Mouse (Mus musculus): ENCODE measurements around the gene Hecw2. TPM values are rescaled to one million over a fixed set of nuclear protein-coding genes. Genes with fewer than 3 reads are reported as not detected.

Hecw2 gene
- polyA plus RNA-seq, 1 experiment from 2014 or later, result 2.2 TPM

- TF ChIP-seq CTCF (IDR thresholded peaks at IDR 0.05), result no peak
- DNase-seq (ENCODE audit: low read depth, low spot score), result no peak
- H3K27me3 ChIP-seq, result peaks cover 43% of the 10 kb centered on the region
- ChIA-PET CTCF (no interaction called here), POLR2A (no interaction called here)
- in situ Hi-C loops (cut with MboI; ENCODE audit: low pct_unique_long_range_greater_than_20kb), result no loop called here
- ATAC-seq, result no peak
These were observed 294.6 kb downstream of the Hecw2 start for GRCm38 (mm10) chr1:53900416-53900815.

- in situ Hi-C loops (cut with MboI; ENCODE audit: low pct_unique_long_range_greater_than_20kb), result no loop called here
These were observed 300.7 kb downstream of the Hecw2 start for GRCm38 (mm10) chr1:53894299-53894698.

GRCm38 (mm10) chr1:53890380-53890779, 304.6 kb downstream of the Hecw2 start:
- DNase-seq (ENCODE audit: low read depth, low spot score) (no peak), ATAC-seq (peak; percentile 71)
- POLR2A ChIA-PET, result no interaction called here
- CTCF ChIA-PET, result no interaction called here
- in situ Hi-C loops (cut with MboI; ENCODE audit: low pct_unique_long_range_greater_than_20kb), result no loop called here
- H3K27me3 ChIP-seq, result no peaks in the 10 kb centered on the region
- TF ChIP-seq CTCF (IDR thresholded peaks at IDR 0.05), result peak; percentile 89

More at GRCm38 (mm10) chr1:53894299-53894698, 300.7 kb downstream of the Hecw2 start:
- ATAC-seq, result no peak
- POLR2A ChIA-PET, result no interaction called here
- CTCF ChIA-PET, result no interaction called here
- peaks cover 17% of the 10 kb centered on the region for H3K27me3 ChIP-seq
- no peak for TF ChIP-seq CTCF (IDR thresholded peaks at IDR 0.05)
- no peak for DNase-seq (ENCODE audit: low read depth, low spot score)

- ChIA-PET CTCF (interaction anchor here (1.1 kb wide), 2 partner anchors 72 to 217 kb away, joined by 3 read pairs; no protein-coding TSS in a partner anchor), POLR2A (no interaction called here)
- no peaks in the 10 kb centered on the region for H3K27me3 ChIP-seq
- TF ChIP-seq CTCF (IDR thresholded peaks at IDR 0.05), result no peak
- ATAC-seq, result no peak
- DNase-seq (ENCODE audit: low read depth, low spot score), result no peak
- in situ Hi-C loops (cut with MboI; ENCODE audit: low pct_unique_long_range_greater_than_20kb), result loop anchor here (5.0 kb wide), 1 partner anchor 168 kb away; no protein-coding TSS in a partner anchor
These were observed 305.2 kb downstream of the Hecw2 start for GRCm38 (mm10) chr1:53889806-53890205.

- TF ChIP-seq CTCF (IDR thresholded peaks at IDR 0.05), result no peak
- ChIA-PET CTCF (interaction anchor here (1.2 to 1.9 kb wide), 2 partner anchors 10 to 12 kb away, joined by 3 to 4 read pairs; no protein-coding TSS in a partner anchor), POLR2A (no interaction called here)
- ATAC-seq (no peak), DNase-seq (ENCODE audit: low read depth, low spot score) (no peak)
- in situ Hi-C loops (cut with MboI; ENCODE audit: low pct_unique_long_range_greater_than_20kb), result no loop called here
- no peaks in the 10 kb centered on the region for H3K27me3 ChIP-seq
These were observed 312.5 kb downstream of the Hecw2 start for GRCm38 (mm10) chr1:53882480-53882879.

GRCm38 (mm10) chr1:53875919-53876318, 319.0 kb downstream of the Hecw2 start:
- DNase-seq (ENCODE audit: low read depth, low spot score), result no peak
- CTCF ChIA-PET, result interaction anchor here (1.4 kb wide), 1 partner anchor 12 kb away, joined by 5 read pairs; no protein-coding TSS in a partner anchor

GRCm38 (mm10) chr1:53867316-53867715, 327.7 kb downstream of the Hecw2 start:
- H3K27me3 ChIP-seq, result no peaks in the 10 kb centered on the region
- CTCF ChIA-PET, result no interaction called here
- POLR2A ChIA-PET, result no interaction called here
- no peak for DNase-seq (ENCODE audit: low read depth, low spot score)
- in situ Hi-C loops (cut with MboI; ENCODE audit: low pct_unique_long_range_greater_than_20kb), result no loop called here
- TF ChIP-seq CTCF (IDR thresholded peaks at IDR 0.05), result no peak
- ATAC-seq, result no peak

More at GRCm38 (mm10) chr1:53875919-53876318, 319.0 kb downstream of the Hecw2 start:
- in situ Hi-C loops (cut with MboI; ENCODE audit: low pct_unique_long_range_greater_than_20kb), result no loop called here
- ATAC-seq, result no peak
- TF ChIP-seq CTCF (IDR thresholded peaks at IDR 0.05), result no peak
- H3K27me3 ChIP-seq, result no peaks in the 10 kb centered on the region
- POLR2A ChIA-PET, result no interaction called here

- no peak for TF ChIP-seq CTCF (IDR thresholded peaks at IDR 0.05)
- CTCF ChIA-PET, result no interaction called here
These were observed 328.5 kb downstream of the Hecw2 start for GRCm38 (mm10) chr1:53866374-53866902.

GRCm38 (mm10) chr1:53864046-53864445, 330.9 kb downstream of the Hecw2 start:
- CTCF ChIA-PET, result interaction anchor here (0.7 to 1.2 kb wide), 2 partner anchors 17 to 90 kb away, joined by 3 to 4 read pairs; no protein-coding TSS in a partner anchor
- POLR2A ChIA-PET, result no interaction called here
- no peak for TF ChIP-seq CTCF (IDR thresholded peaks at IDR 0.05)
- no peak for DNase-seq (ENCODE audit: low read depth, low spot score)
- no peak for ATAC-seq
- no peaks in the 10 kb centered on the region for H3K27me3 ChIP-seq
- in situ Hi-C loops (cut with MboI; ENCODE audit: low pct_unique_long_range_greater_than_20kb), result no loop called here

More at GRCm38 (mm10) chr1:53866374-53866902, 328.5 kb downstream of the Hecw2 start:
- ATAC-seq (peak; percentile 94), DNase-seq (ENCODE audit: low read depth, low spot score) (peak; percentile 56)
- in situ Hi-C loops (cut with MboI; ENCODE audit: low pct_unique_long_range_greater_than_20kb), result no loop called here
- POLR2A ChIA-PET, result interaction anchor here (0.9 kb wide), 1 partner anchor 82 kb away, joined by 7 read pairs; the partner anchor contains the start of gene Stk17b
- no peaks in the 10 kb centered on the region for H3K27me3 ChIP-seq

- H3K27me3 ChIP-seq, result no peaks in the 10 kb centered on the region
- DNase-seq (ENCODE audit: low read depth, low spot score) (no peak), ATAC-seq (no peak)
- in situ Hi-C loops (cut with MboI; ENCODE audit: low pct_unique_long_range_greater_than_20kb), result no loop called here
- POLR2A ChIA-PET, result no interaction called here
- CTCF ChIA-PET, result no interaction called here
- no peak for TF ChIP-seq CTCF (IDR thresholded peaks at IDR 0.05)
These were observed 334.4 kb downstream of the Hecw2 start for GRCm38 (mm10) chr1:53860611-53861010.

GRCm38 (mm10) chr1:53859175-53859574, 335.8 kb downstream of the Hecw2 start:
- in situ Hi-C loops (cut with MboI; ENCODE audit: low pct_unique_long_range_greater_than_20kb), result no loop called here
- no peaks in the 10 kb centered on the region for H3K27me3 ChIP-seq
- CTCF ChIA-PET, result interaction anchor here (5.2 kb wide), 1 partner anchor 14 kb away, joined by 30 read pairs; no protein-coding TSS in a partner anchor
- DNase-seq (ENCODE audit: low read depth, low spot score), result no peak
- no peak for ATAC-seq
- TF ChIP-seq CTCF (IDR thresholded peaks at IDR 0.05), result no peak
- POLR2A ChIA-PET, result no interaction called here
